8 mouse cellular contexts compared by ENCODE assay signal in genomic region chr1:78511621-78512160, GRCm38 (mm10). TPM values are rescaled to one million over a fixed set of nuclear protein-coding genes. Genes with fewer than 3 reads are reported as not detected.
DNase-seq lines count a peak whose midpoint lies in the region; ATAC-seq lines count a peak whose summit lies in the region.

Gene BC035947 (minus strand): TSS chr1:78512158.

- no peaks in the 10 kb centered on the region for H3K36me3 ChIP-seq in limb, embryonic 10.5 days
- no peaks in the 10 kb centered on the region for H3K36me3 ChIP-seq in midbrain, embryonic 11.5 days (ENCODE audit: control insufficient read depth, insufficient read depth, low read length)

- peak; percentile 56 to 77 for ATAC-seq in hematopoietic stem cell, adult 5-6 weeks (replicated peaks in 1 of 2; ENCODE audit: insufficient read depth in 1 of 2, low FRiP score in 2 of 2, low TSS enrichment in 1 of 2, low read depth in 1 of 2, poor library complexity in 2 of 2, severe bottlenecking in 2 of 2)
- peak; percentile 66 for ATAC-seq in midbrain, embryonic 11.5 days (ENCODE audit: low FRiP score)

- peaks cover 4% of the 10 kb centered on the region; the same call in 1 of the 2 replicates for H3K4me1 ChIP-seq in brown adipose tissue, adult 24 weeks (ENCODE audit: control insufficient read depth, insufficient read depth, insufficient read length, low read length)
- peaks cover 8% of the 10 kb centered on the region for H3K4me1 ChIP-seq in limb, embryonic 10.5 days
- no peaks in the 10 kb centered on the region for H3K4me1 ChIP-seq in midbrain, embryonic 11.5 days (ENCODE audit: control insufficient read depth, insufficient read depth, low read length)

- peak within 1 kb of the TSS; percentile 55 for H3K4me3 ChIP-seq in brown adipose tissue, adult 24 weeks (ENCODE audit: insufficient read depth, low read depth, low read length)
- H3K4me3 ChIP-seq in limb, embryonic 10.5 days, result peak within 1 kb of the TSS; percentile 41
- peak within 1 kb of the TSS; percentile 25 for H3K4me3 ChIP-seq in midbrain, embryonic 11.5 days (ENCODE audit: low read depth, low read length)

- DNase-seq in adrenal gland, adult 2 months, result peak; percentile 14
- no peak for DNase-seq in adrenal gland, postnatal 4 days (ENCODE audit: low spot score in 2 of 2)
- peak; percentile 59 for DNase-seq in limb, embryonic 10.5 days (ENCODE audit: low spot score)
- peak; percentile 89 for DNase-seq in midbrain, embryonic 11.5 days (ENCODE audit: low spot score, missing footprints)
- no peak for DNase-seq in thymus, postnatal 0 days (ENCODE audit: low spot score)
- no peak for DNase-seq in thymus, adult 18-20 months

- peaks cover 20% of the 10 kb centered on the region; the same call in 1 of the 2 replicates for H3K27me3 ChIP-seq in limb, embryonic 10.5 days (ENCODE audit: low read depth, poor library complexity, severe bottlenecking)
- no peaks in the 10 kb centered on the region for H3K27me3 ChIP-seq in midbrain, embryonic 11.5 days (ENCODE audit: control insufficient read depth, insufficient read depth, low read length)

- 3% methylated on average over 25 of the region's 25 CpGs for WGBS in limb, embryonic 10.5 days
- WGBS in midbrain, embryonic 11.5 days, result 2% methylated on average over 25 of the region's 25 CpGs

- H3K27ac ChIP-seq in brown adipose tissue, adult 24 weeks (replicated peaks; ENCODE audit: low read depth, low read length), result no peak within 1 kb of the TSS
- H3K27ac ChIP-seq in limb, embryonic 10.5 days, result peak within 1 kb of the TSS; percentile 47
- no peak within 1 kb of the TSS for H3K27ac ChIP-seq in midbrain, embryonic 11.5 days (ENCODE audit: low read depth, low read length)

- peak within 1 kb of the TSS; percentile 59 for H3K9ac ChIP-seq in midbrain, embryonic 11.5 days (ENCODE audit: low read length)

- peak within 1 kb of the TSS; percentile 57 for H3K4me2 ChIP-seq in midbrain, embryonic 11.5 days

- no peaks in the 10 kb centered on the region for H3K9me3 ChIP-seq in limb, embryonic 10.5 days (replicated peaks)
- H3K9me3 ChIP-seq in midbrain, embryonic 11.5 days (ENCODE audit: control insufficient read depth, low read length), result no peaks in the 10 kb centered on the region

RNA-seq across cellular contexts. Expression of gene BC035947, which starts in this region (rescaled TPM):
- under 1 TPM; 0.29 to 0.48 TPM for total RNA-seq in adrenal gland, adult 2 months (2021)
- polyA plus RNA-seq in adrenal gland, adult 2 months (2012; rRNA removed), result 0.06 and 0.08 TPM in 2 replicates
- under 1 TPM; 0.17 to 0.39 TPM for total RNA-seq in adrenal gland, postnatal 4 days (2021)
- 2.2 and 3.0 TPM in 2 replicates for polyA plus RNA-seq in brown adipose tissue, adult 24 weeks (2012; ENCODE audit: insufficient read depth, insufficient read length, missing spikeins)
- total RNA-seq in hematopoietic stem cell, adult 5-6 weeks (2017), result not detected in 2 replicates
- polyA plus RNA-seq in limb, embryonic 10.5 days (2016; fragmentation: Nextera tagmentation; extraction: Ambion mirVana), result 0.09 and 0.19 TPM in 2 replicates
- 0.19 and 0.30 TPM in 2 replicates for polyA plus RNA-seq in midbrain, embryonic 11.5 days (2014; fragmentation: Nextera tagmentation; extraction: Ambion mirVana)
- polyA plus RNA-seq in thymus, postnatal 0 days (2015; fragmentation: Nextera tagmentation; extraction: Ambion mirVana), result not detected in 2 replicates

Comparison
In these comparisons a context has a peak if more than half of its experiments do, and no peak if none do; other contexts are left out.
1. Peak in DNase-seq in adrenal gland, adult 2 months; RNA of the gene not detected or under 1 TPM.
2. Peak in ATAC-seq in hematopoietic stem cell, adult 5-6 weeks; RNA of the gene not detected or under 1 TPM.
3. Peak in DNase-seq, H3K4me3 ChIP-seq and H3K27ac ChIP-seq in limb, embryonic 10.5 days; RNA of the gene not detected or under 1 TPM.
4. Peak in DNase-seq, ATAC-seq, H3K4me3 ChIP-seq, H3K9ac ChIP-seq and H3K4me2 ChIP-seq in midbrain, embryonic 11.5 days; RNA of the gene not detected or under 1 TPM.